Mouse (Mus musculus): Measurements from ENCODE around the gene Camk1g.

DNA sequence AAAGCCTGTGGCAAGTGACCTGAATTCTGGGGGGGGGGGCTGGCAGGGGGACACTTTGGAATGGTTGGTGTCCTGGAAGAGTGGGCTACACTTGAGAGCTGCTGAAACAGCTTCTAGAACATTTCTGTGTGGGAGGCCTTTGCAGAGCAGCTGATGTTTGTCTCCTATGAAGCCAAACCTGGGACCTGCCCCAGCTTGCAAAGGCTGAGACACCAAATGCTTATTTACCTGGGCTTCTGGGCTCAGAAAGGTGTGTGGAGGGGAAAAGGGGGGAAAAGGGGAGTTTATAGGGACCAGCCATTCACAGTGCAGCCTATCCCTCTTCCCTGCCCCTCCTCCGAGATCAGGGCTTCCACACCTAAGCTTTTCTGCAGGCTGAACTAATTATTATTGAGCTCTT lies 70.1 kb downstream of the Camk1g start:
- TF ChIP-seq GATA1 (IDR thresholded peaks at IDR 0.05; ENCODE audit: low read length) (no peak), TAL1 (IDR thresholded peaks at IDR 0.05; ENCODE audit: low read length) (no peak)

Data from erythroblast, embryonic 14.5 days (primary cell).